Mouse (Mus musculus) kidney, embryonic 14.5 days (tissue): ENCODE data around the gene Dicer1. TPM values are rescaled to one million over a fixed set of nuclear protein-coding genes. Genes with fewer than 3 reads are reported as not detected.

Experiments
- ATAC-seq: fragments of 200-750 bp; cut with Nextera tagmentation; 2 replicates; pipeline ENCODE4 v1.8.0; 2017; ENCODE audit warnings: moderate number of reproducible peaks, mild to moderate bottlenecking, moderate TSS enrichment, moderate library complexity; ENCODE audit not compliant: low FRiP score, low TSS enrichment
- H3K27ac ChIP-seq: fragments of 300-500 bp; sonication (generic); 2 replicates; pipeline ENCODE4 v1.5.1; 2014; ENCODE audit warnings: low read depth, mild to moderate bottlenecking, low read length, moderate library complexity, mixed read lengths
- H3K27me3 ChIP-seq: fragments of 300-500 bp; sonication (generic); 2 replicates; pipeline ENCODE4 v1.6.1; 2014; ENCODE audit warnings: mild to moderate bottlenecking, low read length; ENCODE audit not compliant: control insufficient read depth, insufficient read depth
- H3K36me3 ChIP-seq: fragments of 300-500 bp; sonication (generic); 2 replicates; pipeline ENCODE4 v1.6.1; 2014; ENCODE audit warnings: low read length, mixed read lengths; ENCODE audit not compliant: control insufficient read depth, insufficient read depth
- H3K4me1 ChIP-seq: fragments of 300-500 bp; sonication (generic); 2 replicates; pipeline ENCODE4 v1.6.1; 2014; ENCODE audit warnings: low read length, mixed read lengths; ENCODE audit not compliant: control insufficient read depth, insufficient read depth
- H3K4me2 ChIP-seq: fragments of 300-500 bp; sonication (generic); replicated peaks from 2 replicates; pipeline ENCODE4 v1.6.1; 2014; ENCODE audit warnings: low read depth, mild to moderate bottlenecking, low read length
- H3K4me3 ChIP-seq: fragments of 300-500 bp; sonication (generic); 2 replicates; pipeline ENCODE4 v1.5.1; 2014; ENCODE audit warnings: mild to moderate bottlenecking, low read length
- H3K9ac ChIP-seq: fragments of 300-500 bp; sonication (generic); 2 replicates; pipeline ENCODE4 v1.6.1; 2014; ENCODE audit warnings: low read depth, mild to moderate bottlenecking, low read length, moderate library complexity
- H3K9me3 ChIP-seq: fragments of 300-500 bp; sonication (generic); 2 replicates; pipeline ENCODE4 v1.6.1; 2016; ENCODE audit warnings: low read length; ENCODE audit not compliant: control insufficient read depth
- WGBS: fragments of 180-500 bp; shearing (Covaris S2); extraction: QIAGEN DNeasy Blood & Tissue Kit; methylation state at CpG from one replicate; pipeline ENCODE4 v1.1.7; 2014; 5-methylcytosine and 5-hydroxymethylcytosine counted together
- polyA plus RNA-seq: library from polyadenylated mRNA; unstranded; fragments of >200 nt; fragmentation: Nextera tagmentation; extraction: Ambion mirVana; gene quantifications from 2 replicates; pipeline ENCODE4 v1.2.1, GENCODE M21; 2014

Gene Dicer1
- polyA plus RNA-seq = 23.6 and 27.5 TPM in 2 replicates

DNA sequence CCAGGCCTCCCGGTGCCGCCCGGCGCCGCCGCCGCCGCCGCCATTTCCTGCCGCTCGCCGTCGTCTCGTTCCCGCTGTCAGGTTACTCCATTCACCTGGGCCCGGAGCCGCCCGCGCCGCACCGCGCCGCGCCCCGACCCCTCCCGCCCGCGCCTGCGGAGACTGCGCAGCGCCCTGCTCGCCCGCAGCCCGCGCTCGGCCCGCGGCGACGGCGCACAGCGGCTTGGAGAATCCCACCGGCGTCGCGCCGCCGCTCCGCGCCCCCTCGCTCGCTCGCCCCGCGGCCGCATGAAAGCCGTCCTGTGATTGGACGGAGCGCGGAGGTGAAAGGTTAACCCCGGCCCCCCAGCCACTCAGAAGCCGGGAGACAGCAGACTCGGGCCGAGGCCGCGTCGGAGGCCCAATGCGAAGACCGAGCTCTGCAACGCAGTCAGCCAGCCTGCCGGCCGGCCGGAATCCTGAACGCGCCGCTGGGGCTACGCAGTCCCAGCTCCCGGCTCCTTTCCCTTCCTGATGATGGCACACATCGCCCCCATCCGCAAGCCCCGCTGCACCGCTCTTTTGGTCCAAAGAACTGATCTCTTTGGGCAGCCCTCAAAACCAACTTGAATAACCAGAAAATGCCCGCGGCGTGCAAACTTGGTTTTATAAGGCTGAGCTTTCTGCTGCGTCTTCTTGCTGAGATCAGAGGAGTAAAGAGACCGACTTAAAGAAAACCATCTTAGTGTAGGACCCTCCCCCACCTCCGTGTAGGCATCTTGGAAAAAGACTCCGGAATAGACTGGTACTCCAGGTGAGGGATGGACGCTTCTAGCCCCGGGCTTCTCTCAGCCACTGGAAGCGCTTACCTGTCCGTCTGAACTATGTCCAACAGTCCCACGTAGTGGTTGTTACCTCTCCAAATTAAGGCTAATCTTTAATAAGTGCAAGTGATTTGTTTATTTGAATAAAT, at the start of gene Dicer1:
Gene Dicer1, minus strand, starts transcription at position 139 of the 952 bp plus-strand sequence.
- Histone ChIP-seq H3K4me2 (peak within 1 kb of the TSS; percentile 85), H3K9ac (peak within 1 kb of the TSS; percentile 98), H3K27me3 (no peaks in the 10 kb centered on the region), H3K27ac (peak within 1 kb of the TSS; percentile 92), H3K9me3 (no peaks in the 10 kb centered on the region), H3K36me3 (no peaks in the 10 kb centered on the region), H3K4me1 (peaks cover 25% of the 10 kb centered on the region), H3K4me3 (peak within 1 kb of the TSS; percentile 93)
- WGBS = under 1% methylated on average over 85 of the region's 94 CpGs
- ATAC-seq = peak; percentile 96

DNA sequence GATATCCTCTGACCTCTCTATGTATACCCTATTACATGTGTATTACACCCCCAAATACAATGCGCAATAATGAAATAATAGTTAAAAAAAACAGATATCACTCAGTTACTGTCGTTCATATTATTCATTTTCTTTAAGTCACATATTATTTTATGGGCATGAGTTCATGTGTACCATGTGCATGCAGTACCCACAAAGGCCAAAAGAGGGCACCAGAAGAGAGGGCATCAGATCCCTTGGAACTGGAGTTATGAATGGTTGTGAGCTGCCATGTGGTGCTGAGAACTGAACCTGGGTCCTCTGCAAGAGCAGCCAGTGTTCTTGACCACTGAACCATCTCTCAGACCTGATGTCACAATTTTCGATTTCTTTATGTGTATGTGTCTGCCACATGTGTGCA, 47.6 kb upstream of the Dicer1 start:
- Histone ChIP-seq H3K36me3 (0 out of 2 replicates have a peak, but pooled peaks cover 4% of the 10 kb centered on the region), H3K27ac (no peak overlapping the region), H3K4me1 (peaks cover 14% of the 10 kb centered on the region), H3K9ac (no peak overlapping the region), H3K9me3 (peaks cover 9% of the 10 kb centered on the region; the same call in 1 of the 2 replicates), H3K27me3 (no peaks in the 10 kb centered on the region), H3K4me3 (no peak overlapping the region), H3K4me2 (no peak overlapping the region)
- no peak for ATAC-seq
- WGBS = 95% methylated on average over 3 of the region's 3 CpGs

DNA sequence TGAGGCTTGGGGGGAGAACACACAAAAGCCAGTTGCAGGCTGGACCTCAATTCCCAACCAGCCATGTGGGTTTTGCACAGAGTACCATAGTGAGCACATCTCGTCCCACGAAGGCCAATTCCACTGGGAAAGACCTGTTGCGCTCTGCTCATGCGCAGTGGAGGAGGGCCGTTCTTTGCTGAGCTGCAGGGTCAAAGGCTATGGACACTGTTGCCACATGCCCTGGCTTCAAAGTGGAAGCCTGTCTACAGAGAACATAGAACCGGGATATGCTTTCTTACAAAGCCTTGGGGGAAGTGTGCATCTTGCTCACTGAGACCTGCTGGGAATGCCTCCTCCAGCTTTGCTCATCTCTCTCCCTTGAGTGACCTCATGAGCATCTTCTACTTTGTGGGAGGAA, 46.2 kb upstream of the Dicer1 start:
- Histone ChIP-seq H3K4me3 (no peak overlapping the region), H3K4me2 (no peak overlapping the region), H3K4me1 (peaks cover 14% of the 10 kb centered on the region), H3K9me3 (peaks cover 9% of the 10 kb centered on the region; the same call in 1 of the 2 replicates), H3K27me3 (no peaks in the 10 kb centered on the region), H3K27ac (no peak overlapping the region), H3K9ac (no peak overlapping the region), H3K36me3 (0 out of 2 replicates have a peak, but pooled peaks cover 4% of the 10 kb centered on the region)
- ATAC-seq = no peak
- 89% methylated on average over 6 of the region's 6 CpGs for WGBS

DNA sequence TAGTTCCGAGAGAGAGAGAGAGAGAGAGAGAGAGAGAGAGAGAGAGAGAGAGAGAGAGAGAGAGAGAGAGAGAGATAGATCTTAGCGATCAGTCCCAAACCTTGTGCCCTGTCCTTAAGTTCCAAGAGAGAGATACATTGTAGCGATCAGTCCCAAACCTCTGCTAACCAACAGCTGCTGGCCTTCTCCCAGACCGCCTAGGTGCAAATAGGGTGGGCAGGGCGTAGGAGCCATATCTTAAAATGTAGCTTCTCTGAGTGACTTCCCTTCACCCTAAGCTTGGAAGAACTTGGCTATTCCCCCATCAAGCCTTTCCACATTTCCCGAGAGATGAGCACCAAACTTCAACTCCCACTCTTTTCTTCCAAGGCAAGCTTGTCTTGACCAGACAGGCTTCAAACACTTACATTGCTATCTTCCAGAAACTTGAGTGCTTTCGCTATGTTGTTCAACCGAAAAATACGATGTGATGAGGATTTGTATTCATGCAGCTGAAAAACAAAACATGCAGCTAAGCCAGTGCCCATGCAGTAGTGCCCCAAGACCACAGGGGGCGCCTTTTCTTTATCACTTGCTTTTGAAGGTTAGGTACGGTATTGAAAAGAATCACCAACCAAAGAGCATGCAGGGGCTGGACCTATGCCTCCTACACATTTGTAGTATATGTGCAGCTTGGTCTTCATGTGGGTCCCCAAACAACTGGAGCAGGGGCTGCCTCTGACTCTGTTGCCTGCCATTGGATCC, 45.1 kb upstream of the Dicer1 start:
- Histone ChIP-seq H3K9me3 (peaks cover 9% of the 10 kb centered on the region; the same call in 1 of the 2 replicates), H3K27me3 (no peaks in the 10 kb centered on the region), H3K36me3 (0 out of 2 replicates have a peak, but pooled peaks cover 4% of the 10 kb centered on the region), H3K4me3 (no peak overlapping the region), H3K27ac (no peak overlapping the region), H3K4me1 (peaks cover 3% of the 10 kb centered on the region), H3K9ac (no peak overlapping the region), H3K4me2 (no peak overlapping the region)
- no peak for ATAC-seq
- WGBS = 90% methylated on average over 11 of the region's 11 CpGs

DNA sequence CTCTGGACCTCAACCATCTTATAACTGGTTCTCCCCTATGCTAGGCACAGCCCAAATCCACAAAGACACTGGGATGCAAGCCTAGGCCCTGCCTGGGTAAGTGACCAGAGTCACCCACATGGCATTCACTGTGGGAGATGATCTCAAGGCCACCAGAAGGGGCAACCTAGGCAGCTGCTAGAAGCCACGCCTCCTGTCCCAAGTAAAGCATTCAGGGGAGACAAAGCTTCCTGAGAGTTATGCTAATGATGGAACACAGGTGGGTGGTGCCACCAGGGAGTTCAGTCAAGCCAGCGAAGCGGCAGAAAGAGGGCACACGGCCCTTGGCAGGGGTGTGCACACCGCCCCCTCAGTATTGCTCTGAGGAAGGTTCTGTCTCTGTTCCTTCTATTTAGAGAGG, 43.2 kb upstream of the Dicer1 start:
- Histone ChIP-seq H3K9me3 (peaks cover 9% of the 10 kb centered on the region; the same call in 1 of the 2 replicates), H3K9ac (no peak overlapping the region), H3K36me3 (0 out of 2 replicates have a peak, but pooled peaks cover 4% of the 10 kb centered on the region), H3K27ac (no peak overlapping the region), H3K4me3 (no peak overlapping the region), H3K4me2 (no peak overlapping the region), H3K4me1 (no peaks in the 10 kb centered on the region), H3K27me3 (no peaks in the 10 kb centered on the region)
- ATAC-seq = no peak
- WGBS = 63% methylated on average over 5 of the region's 5 CpGs

DNA sequence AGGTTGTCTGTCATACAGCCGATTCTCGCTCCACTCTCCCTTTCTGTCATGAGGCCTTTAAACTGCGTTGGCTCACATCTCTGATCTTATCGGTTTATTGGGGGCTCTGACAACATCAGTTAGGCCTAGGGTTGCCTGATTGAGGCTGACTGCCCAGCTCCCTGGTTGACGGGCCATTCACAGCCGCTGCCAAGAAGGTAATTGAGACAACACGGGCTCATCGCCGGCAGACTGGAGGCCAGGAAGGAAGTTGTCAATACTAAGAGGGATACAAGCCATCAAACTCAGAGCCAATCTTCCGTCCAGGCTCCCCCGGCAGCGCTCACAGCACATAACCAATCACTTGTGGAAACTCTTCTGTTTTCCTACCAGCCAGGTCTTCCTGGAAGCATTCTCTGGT, 41.7 kb upstream of the Dicer1 start:
- 20% methylated on average over 12 of the region's 12 CpGs for WGBS
- no peak for ATAC-seq

DNA sequence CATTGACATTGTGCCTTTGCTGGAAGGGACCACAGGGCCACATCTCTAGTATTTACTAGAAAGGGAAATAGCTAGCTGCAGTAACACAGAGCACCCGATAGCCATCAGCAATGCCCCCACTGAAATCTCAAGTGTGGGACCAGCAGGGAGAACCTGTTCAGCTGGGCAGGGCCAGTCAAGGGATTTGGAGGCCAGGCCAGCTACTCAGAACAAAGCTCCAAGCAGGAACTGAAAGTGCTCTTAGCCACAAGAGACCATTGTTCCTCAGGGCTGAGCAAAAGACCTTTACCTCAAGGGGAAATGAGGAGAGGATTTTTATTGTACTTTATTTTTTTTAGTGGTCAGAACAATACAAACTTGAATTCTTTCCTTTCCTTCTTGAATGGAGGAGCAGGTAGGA, 25.9 kb upstream of the Dicer1 start:
- H3K27ac ChIP-seq = no peak overlapping the region
- H3K4me2 ChIP-seq = no peak overlapping the region
- H3K4me3 ChIP-seq = no peak overlapping the region
- no peaks in the 10 kb centered on the region for H3K9me3 ChIP-seq
- no peaks in the 10 kb centered on the region for H3K27me3 ChIP-seq
- ATAC-seq = no peak
- H3K36me3 ChIP-seq = peaks cover 3% of the 10 kb centered on the region; the same call in 1 of the 2 replicates
- no peaks in the 10 kb centered on the region for H3K4me1 ChIP-seq
- 85% methylated on average over 1 of the region's 1 CpGs for WGBS
- no peak overlapping the region for H3K9ac ChIP-seq

More for the DNA sequence above, 41.7 kb upstream of the Dicer1 start:
- Histone ChIP-seq H3K27me3 (no peaks in the 10 kb centered on the region), H3K36me3 (no peaks in the 10 kb centered on the region), H3K4me1 (no peaks in the 10 kb centered on the region), H3K9ac (no peak overlapping the region), H3K4me3 (no peak overlapping the region), H3K27ac (no peak overlapping the region), H3K4me2 (no peak overlapping the region), H3K9me3 (peaks cover 3% of the 10 kb centered on the region; the same call in 1 of the 2 replicates)

DNA sequence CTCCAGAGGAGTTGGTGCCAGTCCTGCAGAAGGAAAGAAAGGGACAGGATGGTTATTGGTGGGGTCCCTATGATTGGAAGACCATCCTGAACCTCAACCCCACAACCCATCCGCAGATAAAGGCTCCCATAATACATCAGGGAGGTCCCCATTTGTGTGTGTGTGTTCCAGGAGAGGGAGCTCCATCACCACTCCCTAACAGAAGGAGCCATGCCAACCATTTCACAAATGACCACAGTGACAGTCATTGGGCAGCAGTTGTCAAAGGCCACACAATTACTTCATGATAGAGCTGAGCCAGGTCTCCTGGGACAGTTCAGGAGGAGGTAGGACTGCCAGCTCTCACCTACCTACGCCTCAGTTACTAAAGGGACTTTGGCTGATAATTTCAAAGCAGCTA, 20.2 kb upstream of the Dicer1 start:
- no peaks in the 10 kb centered on the region for H3K4me1 ChIP-seq
- no peak overlapping the region for H3K9ac ChIP-seq
- no peak for ATAC-seq
- no peak overlapping the region for H3K4me3 ChIP-seq
- H3K27ac ChIP-seq = no peak overlapping the region
- H3K9me3 ChIP-seq = no peaks in the 10 kb centered on the region
- no peaks in the 10 kb centered on the region for H3K27me3 ChIP-seq
- H3K36me3 ChIP-seq = peaks cover 3% of the 10 kb centered on the region; the same call in 1 of the 2 replicates
- WGBS = 77% methylated on average over 2 of the region's 2 CpGs
- no peak overlapping the region for H3K4me2 ChIP-seq
